Mouse (Mus musculus): ENCODE measurements at regions not wholly inside any gene's neighbourhood (a gene's known extent, or its start where the extent isn't known, plus 50 kb on each side); places are given as distances from the start of the nearest gene placed in this dataset.
"Not testable (repeated sequence)": the region's sequence is repeated elsewhere in the genome, so short reads cannot be mapped to it uniquely, and the experiment has no call there.

GRCm38 (mm10) chr1:164744955-164745608 lies 51.4 kb upstream of the Dpt start:
- peak; percentile 24 for DNase-seq (ENCODE audit: low read depth)

GRCm38 (mm10) chr1:164744499-164744898 lies 51.9 kb upstream of the Dpt start:
- no peak for DNase-seq (ENCODE audit: low read depth)

GRCm38 (mm10) chr1:164742897-164743296 lies 53.5 kb upstream of the Dpt start:
- not testable (repeated sequence) for DNase-seq (ENCODE audit: low read depth)

GRCm38 (mm10) chr1:164735646-164736045 lies 60.8 kb upstream of the Dpt start:
- DNase-seq (ENCODE audit: low read depth): no peak

- no peak for DNase-seq (ENCODE audit: low read depth)
These were observed 62.7 kb upstream of the Dpt start for GRCm38 (mm10) chr1:164733741-164734140.

GRCm38 (mm10) chr1:164722054-164722453 lies 74.4 kb upstream of the Dpt start:
- no peak for DNase-seq (ENCODE audit: low read depth)

- DNase-seq (ENCODE audit: low read depth): no peak
These were observed 81.5 kb upstream of the Dpt start for GRCm38 (mm10) chr1:164714905-164715304.

DNA sequence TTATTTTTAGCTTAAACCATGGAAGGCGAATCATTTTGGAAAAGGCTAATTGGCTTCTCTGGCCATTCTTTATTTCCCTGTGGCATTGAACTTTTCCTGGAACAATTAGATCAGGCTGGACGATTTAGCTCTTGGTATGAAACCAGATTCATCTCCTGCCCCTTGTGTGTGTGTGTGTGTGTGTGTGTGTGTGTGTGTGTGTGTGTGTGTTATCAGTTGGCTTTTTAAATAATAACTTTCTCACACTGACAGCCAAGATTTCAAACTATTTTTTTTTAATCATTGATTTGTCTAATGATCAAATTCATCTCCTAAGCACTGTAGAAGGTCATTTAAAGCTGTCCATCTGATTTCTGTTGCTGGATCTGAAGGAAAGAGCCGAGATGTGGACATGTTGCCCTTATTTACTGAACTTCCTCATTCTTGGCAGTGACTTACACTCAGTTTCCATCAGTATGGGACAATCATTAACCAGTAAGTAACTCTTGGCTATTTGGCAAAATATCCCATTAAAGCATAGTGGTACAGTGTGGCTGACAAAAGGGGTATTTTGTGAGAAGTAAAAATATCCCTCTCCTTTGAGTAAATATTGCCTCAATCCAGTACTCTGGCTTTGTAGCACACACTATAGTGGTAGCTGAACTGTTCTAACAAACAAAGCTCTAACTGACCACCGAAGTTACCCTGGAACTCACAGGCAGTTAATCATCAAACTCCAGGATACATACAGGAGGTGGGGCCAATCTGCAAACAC lies 82.5 kb upstream of the Dpt start:
- no peak for DNase-seq (ENCODE audit: low read depth)

DNA sequence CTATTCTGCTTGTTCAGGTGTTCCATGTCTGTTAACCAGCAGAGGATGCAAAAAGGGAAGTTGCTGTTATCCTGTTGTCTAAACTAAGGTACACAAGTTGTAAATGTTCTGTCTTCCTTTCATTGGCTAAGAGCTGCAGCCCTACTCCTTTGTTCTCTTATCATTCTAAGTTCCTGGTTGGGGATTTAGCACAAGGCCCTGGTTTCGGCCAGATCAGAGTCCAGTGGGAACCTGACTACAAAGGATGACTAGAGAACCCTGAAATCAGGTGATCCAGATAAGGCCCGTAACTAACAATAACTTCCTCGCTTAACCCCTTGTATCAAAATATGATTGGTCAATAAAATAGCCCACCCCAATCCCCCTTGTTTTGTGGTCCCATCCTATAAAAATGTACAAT lies 83.9 kb upstream of the Dpt start:
- no peak for DNase-seq (ENCODE audit: low read depth)

- DNase-seq (ENCODE audit: low read depth): no peak
These were observed 91.9 kb upstream of the Dpt start for GRCm38 (mm10) chr1:164704397-164705091.

- DNase-seq (ENCODE audit: low read depth): no peak
These were observed 92.8 kb upstream of the Dpt start for GRCm38 (mm10) chr1:164703560-164704131.

DNA sequence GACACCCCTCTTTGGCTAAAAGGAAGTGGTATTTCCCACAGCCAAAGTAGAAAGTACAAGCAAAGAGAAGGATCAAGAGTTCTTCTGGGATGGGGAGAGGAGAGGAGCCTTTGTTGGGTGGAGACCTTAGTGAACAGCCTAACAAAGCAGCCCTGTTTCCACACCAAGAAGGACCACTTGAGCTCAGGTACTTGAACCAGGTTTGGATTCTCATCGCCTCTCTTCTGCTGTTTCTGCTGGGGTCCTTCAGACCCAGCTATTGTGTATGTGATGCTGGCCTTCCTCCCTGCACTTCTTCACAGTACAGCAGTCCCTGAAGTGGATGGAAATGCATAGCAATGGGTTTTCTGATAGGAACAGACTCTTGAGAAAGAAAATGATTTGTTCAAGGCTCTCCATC lies 106.4 kb upstream of the Dpt start:
- DNase-seq (ENCODE audit: low read depth): no peak

- no peak for DNase-seq (ENCODE audit: low read depth)
These were observed 107.1 kb upstream of the Dpt start for GRCm38 (mm10) chr1:164689311-164689710.

DNA sequence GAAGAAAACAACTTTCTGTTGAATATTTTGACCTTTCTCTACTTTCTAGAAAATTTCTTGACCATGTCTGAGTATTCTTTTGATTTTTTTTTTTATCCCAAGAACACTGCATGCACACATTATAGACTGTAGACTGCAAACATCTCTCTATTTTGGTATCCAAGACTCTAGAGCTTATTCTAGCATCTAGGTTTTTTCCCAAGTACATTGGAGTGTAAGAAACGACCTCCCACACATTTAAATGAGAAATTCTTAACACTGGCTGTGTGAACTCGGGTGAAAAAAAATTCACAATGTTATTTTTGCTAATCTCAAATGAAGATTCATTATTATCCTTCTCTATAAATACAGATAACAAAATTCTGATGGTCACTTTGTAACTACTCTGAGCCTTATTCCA lies 112.0 kb upstream of the Dpt start:
- DNase-seq (ENCODE audit: low read depth): no peak

GRCm38 (mm10) chr1:164683788-164684187 lies 112.7 kb upstream of the Dpt start:
- DNase-seq (ENCODE audit: low read depth): no peak

DNA sequence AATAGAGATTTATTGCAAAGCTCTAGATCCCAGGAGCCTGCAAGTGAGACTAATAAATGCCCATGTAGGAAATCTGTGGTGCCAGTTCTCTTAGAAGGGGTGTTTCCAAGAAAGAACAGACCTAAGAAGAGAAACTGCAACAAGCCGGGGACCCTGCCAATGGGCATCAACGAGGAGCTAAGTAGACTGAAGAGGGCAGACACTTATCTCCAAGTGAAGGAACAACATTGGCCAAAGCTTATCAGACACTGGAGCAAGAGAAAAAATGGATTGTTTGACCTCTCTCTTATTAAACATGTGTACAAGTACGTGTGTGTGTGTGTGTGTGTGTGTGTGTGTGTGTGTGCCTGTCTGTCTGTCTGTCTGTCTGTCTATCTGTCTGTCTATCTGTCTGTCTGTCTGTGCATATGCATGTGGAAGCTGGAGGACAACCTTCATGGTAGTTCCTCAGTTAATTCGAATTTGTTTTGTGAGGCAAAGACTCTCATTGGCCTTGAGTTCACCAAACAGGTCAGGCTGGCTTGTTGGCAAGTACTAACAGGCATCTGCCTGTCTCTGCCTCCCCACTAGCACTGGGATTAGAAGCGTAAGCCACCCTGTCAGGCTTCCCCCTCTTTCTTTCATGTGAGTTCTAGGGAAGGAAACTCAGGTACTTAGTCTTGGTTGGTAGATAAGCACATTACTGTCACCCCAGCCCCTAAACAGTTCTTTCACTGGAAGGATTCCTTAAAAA lies 113.4 kb upstream of the Dpt start:
- DNase-seq (ENCODE audit: low read depth): no peak

- DNase-seq (ENCODE audit: low read depth): no peak
These were observed 114.0 kb upstream of the Dpt start for GRCm38 (mm10) chr1:164682426-164682825.

DNA sequence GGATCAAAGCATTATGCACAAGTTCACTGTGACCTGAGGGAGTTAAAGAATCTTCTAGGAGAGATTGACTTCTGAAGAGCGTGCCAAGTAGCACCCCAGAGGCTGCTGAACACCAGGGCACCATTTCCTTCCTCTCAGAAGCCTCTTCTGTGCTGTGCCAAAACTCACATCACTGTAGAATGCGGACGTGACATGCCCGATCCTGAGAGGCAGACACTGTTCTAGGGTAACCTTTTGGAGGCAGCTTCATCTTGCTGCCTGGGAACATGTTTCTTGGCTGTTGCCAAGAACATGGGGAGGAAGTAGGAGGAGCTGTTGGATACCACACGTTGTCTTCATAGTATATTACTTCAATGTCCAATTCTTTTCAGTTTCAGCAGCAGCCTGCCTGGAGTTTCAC lies 114.9 kb upstream of the Dpt start:
- DNase-seq (ENCODE audit: low read depth): no peak

GRCm38 (mm10) chr1:164678303-164678702 lies 118.1 kb upstream of the Dpt start:
- DNase-seq (ENCODE audit: low read depth): no peak

DNA sequence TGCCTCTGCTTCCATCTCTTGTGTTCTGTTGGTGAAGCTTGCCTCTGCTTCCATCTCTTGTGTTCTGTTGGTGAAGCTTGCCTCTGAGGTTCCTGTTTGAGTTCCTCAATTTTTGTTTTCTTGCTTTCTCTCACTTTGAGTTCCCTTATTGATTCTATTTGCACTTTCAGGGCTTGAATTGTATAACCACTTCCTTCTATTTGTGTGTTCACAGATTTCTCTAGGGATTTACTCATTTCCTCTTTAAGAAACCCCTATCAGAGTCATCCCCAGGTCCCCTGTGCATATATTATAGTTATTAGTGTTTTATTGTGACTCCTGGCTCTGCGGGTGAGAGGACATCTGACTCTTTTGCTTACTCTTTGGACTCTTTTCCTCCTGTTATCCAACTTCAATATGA lies 144.2 kb upstream of the Dpt start:
- DNase-seq (ENCODE audit: low read depth): no peak

DNA sequence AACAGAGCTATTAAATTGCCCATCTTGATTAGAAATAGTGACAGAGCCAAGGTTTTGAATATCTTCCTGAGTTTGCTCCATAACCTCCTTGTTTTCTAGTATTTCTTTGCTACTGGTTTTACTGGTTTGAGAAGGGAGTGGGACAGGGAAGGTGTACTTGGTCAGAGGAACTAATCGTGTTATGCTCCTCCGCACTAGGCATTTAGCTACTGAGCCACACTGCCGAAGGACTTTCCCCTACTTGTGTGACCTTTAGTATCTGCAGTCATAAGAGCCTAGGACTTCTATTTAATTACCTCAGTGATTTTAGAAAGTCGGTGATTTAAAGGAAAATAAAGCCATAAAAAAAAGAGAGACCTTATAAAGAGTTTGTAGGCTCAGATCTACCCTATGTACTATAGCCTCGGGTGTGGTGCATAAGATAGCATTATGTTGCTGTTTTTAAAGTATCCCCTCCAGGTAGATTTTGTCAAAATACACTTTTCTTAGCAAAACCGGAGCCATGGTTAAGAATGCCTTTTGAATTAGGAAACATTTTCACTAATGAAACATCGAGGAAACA lies 158.5 kb upstream of the Dpt start:
- no peak for DNase-seq (ENCODE audit: low read depth)

- no peak for DNase-seq (ENCODE audit: low read depth)
These were observed 164.8 kb upstream of the Dpt start for GRCm38 (mm10) chr1:164631679-164632078.

Measured in 416B (cell line).